Mouse (Mus musculus) kidney, adult 2 months (tissue): ENCODE measurements around the gene Gm960. TPM values are rescaled to one million over a fixed set of nuclear protein-coding genes. Genes with fewer than 3 reads are reported as not detected.

Source experiments
- DNase-seq: peaks from one replicate; pipeline ENCODE4 v3.0.0; 2021
- H3K27ac ChIP-seq: fragments of 200-500 bp; 2 replicates; pipeline ENCODE4 v1.5.1; 2012; ENCODE audit warnings: low read depth, low read length, control low read depth, inconsistent platforms; ENCODE audit not compliant: insufficient read depth
- H3K27me3 ChIP-seq: fragments of 200-500 bp; replicated peaks from 2 replicates; pipeline ENCODE4 v1.6.1; 2012; ENCODE audit warnings: mild to moderate bottlenecking, moderate library complexity, low read length, inconsistent platforms; ENCODE audit not compliant: control insufficient read depth, insufficient read depth
- H3K36me3 ChIP-seq: fragments of 200-500 bp; 2 replicates; pipeline ENCODE4 v1.6.1; 2012; ENCODE audit warnings: mild to moderate bottlenecking, moderate library complexity, low read length, inconsistent platforms; ENCODE audit not compliant: control insufficient read depth, insufficient read depth
- H3K4me1 ChIP-seq: fragments of 200-500 bp; 2 replicates; pipeline ENCODE4 v1.6.1; 2011; ENCODE audit warnings: low read length; ENCODE audit not compliant: control insufficient read depth, insufficient read depth
- H3K4me3 ChIP-seq: fragments of 200-500 bp; 2 replicates; pipeline ENCODE4 v1.5.1; 2011; ENCODE audit warnings: mild to moderate bottlenecking, low read depth, low read length, control low read depth; ENCODE audit not compliant: insufficient read depth
- CTCF ChIP-seq: fragments of 200-500 bp; conservative IDR thresholded peaks from 2 replicates; pipeline ENCODE4 v1.5.1; 2011; ENCODE audit warnings: low read depth, mild to moderate bottlenecking, control low read depth, low read length, moderate library complexity, mixed read lengths; ENCODE audit not compliant: insufficient read depth, insufficient read length
- POLR2A ChIP-seq: fragments of 200-500 bp; IDR thresholded peaks from one replicate; pipeline ENCODE4 v1.6.1; 2011; ENCODE audit warnings: low read depth, low read length, control low read depth
- WGBS: fragments of 180-500 bp; shearing (Covaris S2); methylation state at CpG from one replicate; pipeline ENCODE4 v1.1.7; 2018; 5-methylcytosine and 5-hydroxymethylcytosine counted together
- polyA plus RNA-seq: library from polyadenylated mRNA; depleted of rRNA; stranded (reverse); fragments of >200 nt; gene quantifications from 2 replicates; pipeline ENCODE4 v1.2.3, GENCODE M21; 2012

Gene Gm960
- polyA plus RNA-seq, 1 experiment: 1.1 TPM

- TF ChIP-seq CTCF (no peak), POLR2A (no peak)
- WGBS: 17% methylated on average over 4 of the region's 4 CpGs
- Histone ChIP-seq H3K27ac (peak overlapping the region; percentile 7; the same call in 1 of the 2 replicates), H3K27me3 (no peaks in the 10 kb centered on the region), H3K4me1 (peaks cover 13% of the 10 kb centered on the region; the same call in 1 of the 2 replicates), H3K4me3 (peak overlapping the region; percentile 98), H3K36me3 (no peaks in the 10 kb centered on the region)
- DNase-seq: no peak
Measured at GRCm38 (mm10) chr19:4624406-4625178, 73.9 kb downstream of the Gm960 start.

GRCm38 (mm10) chr19:4624006-4624405 lies 74.5 kb downstream of the Gm960 start:
- Histone ChIP-seq H3K27ac (no peak overlapping the region), H3K27me3 (no peaks in the 10 kb centered on the region), H3K4me1 (peaks cover 13% of the 10 kb centered on the region; the same call in 1 of the 2 replicates), H3K4me3 (no peak overlapping the region), H3K36me3 (no peaks in the 10 kb centered on the region)
- WGBS: 89% methylated on average over 12 of the region's 12 CpGs
- TF ChIP-seq POLR2A (no peak), CTCF (no peak)
- DNase-seq: no peak

GRCm38 (mm10) chr19:4623419-4623818 lies 75.0 kb downstream of the Gm960 start:
- TF ChIP-seq CTCF: no peak
- no peak for DNase-seq
- H3K4me1 ChIP-seq: peaks cover 13% of the 10 kb centered on the region; the same call in 1 of the 2 replicates
- no peaks in the 10 kb centered on the region for H3K36me3 ChIP-seq
- H3K4me3 ChIP-seq: no peak overlapping the region
- 91% methylated on average over 9 of the region's 9 CpGs for WGBS
- no peak overlapping the region for H3K27ac ChIP-seq
- no peaks in the 10 kb centered on the region for H3K27me3 ChIP-seq

GRCm38 (mm10) chr19:4622780-4623179 lies 75.7 kb downstream of the Gm960 start:
- TF ChIP-seq CTCF: no peak
- TF ChIP-seq POLR2A: no peak
- H3K27me3 ChIP-seq: no peaks in the 10 kb centered on the region
- H3K36me3 ChIP-seq: no peaks in the 10 kb centered on the region
- no peak overlapping the region for H3K4me3 ChIP-seq
- DNase-seq: no peak
- WGBS: 81% methylated on average over 5 of the region's 5 CpGs
- H3K27ac ChIP-seq: no peak overlapping the region
- peaks cover 13% of the 10 kb centered on the region; the same call in 1 of the 2 replicates for H3K4me1 ChIP-seq

GRCm38 (mm10) chr19:4620721-4621120 lies 77.7 kb downstream of the Gm960 start:
- no peak for DNase-seq

GRCm38 (mm10) chr19:4619461-4619860 lies 79.0 kb downstream of the Gm960 start:
- H3K4me1 ChIP-seq: 0 out of 2 replicates have a peak, but pooled peaks cover under 1% of the 10 kb centered on the region
- WGBS: 88% methylated on average over 10 of the region's 10 CpGs
- H3K4me3 ChIP-seq: no peak overlapping the region
- no peaks in the 10 kb centered on the region for H3K27me3 ChIP-seq
- DNase-seq: no peak
- TF ChIP-seq CTCF (no peak), POLR2A (no peak)
- no peaks in the 10 kb centered on the region for H3K36me3 ChIP-seq
- H3K27ac ChIP-seq: no peak overlapping the region

More at GRCm38 (mm10) chr19:4620721-4621120, 77.7 kb downstream of the Gm960 start:
- no peak overlapping the region for H3K27ac ChIP-seq
- H3K4me3 ChIP-seq: no peak overlapping the region
- no peaks in the 10 kb centered on the region for H3K27me3 ChIP-seq
- WGBS: 80% methylated on average over 7 of the region's 7 CpGs
- TF ChIP-seq POLR2A (no peak), CTCF (no peak)
- no peaks in the 10 kb centered on the region for H3K36me3 ChIP-seq
- peaks cover 5% of the 10 kb centered on the region; the same call in 1 of the 2 replicates for H3K4me1 ChIP-seq

GRCm38 (mm10) chr19:4618183-4618582 lies 80.3 kb downstream of the Gm960 start:
- no peak for TF ChIP-seq POLR2A
- no peak for TF ChIP-seq CTCF
- Histone ChIP-seq H3K36me3 (no peaks in the 10 kb centered on the region), H3K27ac (no peak overlapping the region), H3K4me1 (no peaks in the 10 kb centered on the region), H3K27me3 (no peaks in the 10 kb centered on the region), H3K4me3 (no peak overlapping the region)
- 44% methylated on average over 18 of the region's 18 CpGs for WGBS
- DNase-seq: no peak
